Mouse (Mus musculus) C2C12 (cell line): Measurements from ENCODE around the gene Arglu1. TPM values are rescaled to one million over a fixed set of nuclear protein-coding genes. Genes with fewer than 3 reads are reported as not detected.

Source experiments
- H3K27me3 ChIP-seq: one replicate; pipeline ENCODE4 v1.6.1; 2011; ENCODE audit not compliant: control insufficient read depth, insufficient read depth, insufficient read length
- H3K36me3 ChIP-seq: one replicate; pipeline ENCODE4 v1.6.1; 2011; ENCODE audit not compliant: control insufficient read depth, insufficient read depth
- H3K4me3 ChIP-seq: one replicate; pipeline ENCODE4 v1.5.1; 2011; ENCODE audit warnings: mild to moderate bottlenecking, control low read depth; ENCODE audit not compliant: poor library complexity, insufficient read depth, severe bottlenecking
- H3K79me2 ChIP-seq: one replicate; pipeline ENCODE4 v1.6.1; 2011; ENCODE audit not compliant: control insufficient read depth, insufficient read depth
- H3K79me3 ChIP-seq: one replicate; pipeline ENCODE4 v1.6.1; 2011; ENCODE audit warnings: low read depth, control low read depth
- H3ac ChIP-seq: one replicate; pipeline ENCODE3; 2011; ENCODE audit warnings: low read depth; ENCODE audit not compliant: control insufficient read depth, insufficient read length
- CEBPB ChIP-seq: IDR thresholded peaks from one replicate; pipeline ENCODE4 v1.6.1; 2011; ENCODE audit warnings: low read depth, mild to moderate bottlenecking, control low read depth, moderate library complexity
- CTCF ChIP-seq: IDR thresholded peaks from one replicate; pipeline ENCODE4 v1.5.1; 2011; ENCODE audit not compliant: control insufficient read depth, insufficient read depth, insufficient read length
- FOSL1 ChIP-seq: IDR thresholded peaks from one replicate; pipeline ENCODE4 v1.8.0; 2011; ENCODE audit warnings: mild to moderate bottlenecking, low read length; ENCODE audit not compliant: poor library complexity, insufficient read depth, severe bottlenecking
- MAX ChIP-seq: IDR thresholded peaks from one replicate; pipeline ENCODE4 v1.6.1; 2011; ENCODE audit warnings: mild to moderate bottlenecking, control low read depth
- MYOD1 ChIP-seq: IDR thresholded peaks from one replicate; pipeline ENCODE4 v1.6.1; 2011; ENCODE audit warnings: low read depth; ENCODE audit not compliant: control insufficient read depth, insufficient read length
- MYOG ChIP-seq: IDR thresholded peaks from one replicate; pipeline ENCODE4 v1.6.1; 2011; ENCODE audit not compliant: control insufficient read depth, insufficient read length; ENCODE audit errors: extremely low read depth
- USF1 ChIP-seq: IDR thresholded peaks from one replicate; pipeline ENCODE4 v1.6.1; 2011; ENCODE audit warnings: low read depth, mild to moderate bottlenecking, control low read depth, moderate library complexity
- polyA plus RNA-seq: library from polyadenylated mRNA; unstranded; fragments of >200 nt; fragmentation: generic; extraction: Trizol; gene quantifications from one replicate; pipeline ENCODE4 v1.2.1, GENCODE M21; 2012; ENCODE audit warnings: missing spikeins

The Arglu1 gene
- polyA plus RNA-seq, 1 experiment: 20.9 TPM

- no peaks in the 10 kb centered on the region for H3K79me3 ChIP-seq
- no peak overlapping the region for H3ac ChIP-seq
- no peak overlapping the region for H3K4me3 ChIP-seq
- H3K27me3 ChIP-seq: peaks cover 5% of the 10 kb centered on the region
- no peak for TF ChIP-seq FOSL1
- TF ChIP-seq CTCF: no peak
- TF ChIP-seq MYOG: no peak
- no peaks in the 10 kb centered on the region for H3K36me3 ChIP-seq
- no peaks in the 10 kb centered on the region for H3K79me2 ChIP-seq
Measured at GRCm38 (mm10) chr8:8704813-8705212, 14.5 kb upstream of the Arglu1 start.

GRCm38 (mm10) chr8:8703668-8704067, 13.3 kb upstream of the Arglu1 start:
- H3K27me3 ChIP-seq: peaks cover 5% of the 10 kb centered on the region
- H3K4me3 ChIP-seq: no peak overlapping the region
- H3ac ChIP-seq: no peak overlapping the region
- TF ChIP-seq USF1 (no peak), MAX (no peak), MYOD1 (no peak), MYOG (no peak), FOSL1 (no peak), CEBPB (no peak), CTCF (no peak)
- H3K79me2 ChIP-seq: no peaks in the 10 kb centered on the region
- no peaks in the 10 kb centered on the region for H3K36me3 ChIP-seq
- no peaks in the 10 kb centered on the region for H3K79me3 ChIP-seq

- Histone ChIP-seq H3K79me3 (no peaks in the 10 kb centered on the region), H3K36me3 (no peaks in the 10 kb centered on the region), H3K27me3 (peaks cover 8% of the 10 kb centered on the region), H3ac (no peak overlapping the region), H3K4me3 (no peak overlapping the region), H3K79me2 (no peaks in the 10 kb centered on the region)
- TF ChIP-seq MYOG (no peak), CEBPB (no peak)
Measured at GRCm38 (mm10) chr8:8700821-8701220, 10.5 kb upstream of the Arglu1 start.

- Histone ChIP-seq H3K79me3 (no peaks in the 10 kb centered on the region), H3K36me3 (no peaks in the 10 kb centered on the region), H3ac (no peak overlapping the region), H3K27me3 (peaks cover 8% of the 10 kb centered on the region), H3K4me3 (no peak overlapping the region), H3K79me2 (no peaks in the 10 kb centered on the region)
- no peak for TF ChIP-seq MYOD1
- TF ChIP-seq CEBPB: no peak
- TF ChIP-seq MYOG: no peak
- no peak for TF ChIP-seq MAX
- no peak for TF ChIP-seq CTCF
Measured at GRCm38 (mm10) chr8:8700229-8700628, 9.9 kb upstream of the Arglu1 start.

- H3K36me3 ChIP-seq: peaks cover 17% of the 10 kb centered on the region
- peaks cover 59% of the 10 kb centered on the region for H3K79me2 ChIP-seq
- peak overlapping the region; percentile 89 for H3K4me3 ChIP-seq
- H3ac ChIP-seq: peak overlapping the region; percentile 98
- H3K27me3 ChIP-seq: peaks cover 3% of the 10 kb centered on the region
- H3K79me3 ChIP-seq: peaks cover 54% of the 10 kb centered on the region
- TF ChIP-seq USF1: peak; percentile 76
- peak; percentile 64 for TF ChIP-seq MAX
- TF ChIP-seq CEBPB: no peak
Measured at GRCm38 (mm10) chr8:8689454-8690145, 721 bp downstream of the Arglu1 start.

GRCm38 (mm10) chr8:8688823-8689453, 1.4 kb downstream of the Arglu1 start:
- TF ChIP-seq MYOG (no peak), CTCF (no peak), CEBPB (no peak), FOSL1 (no peak), MYOD1 (no peak), MAX (no peak), USF1 (no peak)
- Histone ChIP-seq H3K27me3 (peaks cover 3% of the 10 kb centered on the region), H3K4me3 (peak overlapping the region; percentile 89), H3K79me3 (peaks cover 61% of the 10 kb centered on the region), H3K36me3 (peaks cover 23% of the 10 kb centered on the region), H3K79me2 (peaks cover 65% of the 10 kb centered on the region), H3ac (peak overlapping the region; percentile 38)
